Mouse (Mus musculus) CD4-positive helper T cell, adult 2 months (primary cell): ENCODE results near the gene Krt12.

ENCODE experiments used
- DNase-seq: peaks from one replicate; pipeline ENCODE4 v3.0.0-alpha.2; 2012; ENCODE audit warnings: low read depth, missing footprints, low spot score

The Krt12 gene

GRCm38 (mm10) chr11:99398084-99398483 is 24.0 kb downstream of the Krt12 start:
- no peak for DNase-seq

- no peak for DNase-seq
These were observed 25.4 kb downstream of the Krt12 start for GRCm38 (mm10) chr11:99396661-99397060.

GRCm38 (mm10) chr11:99396034-99396433 is 26.0 kb downstream of the Krt12 start:
- DNase-seq, result no peak

GRCm38 (mm10) chr11:99392492-99392891 is 29.6 kb downstream of the Krt12 start:
- DNase-seq, result no peak

GRCm38 (mm10) chr11:99391375-99391774 is 30.7 kb downstream of the Krt12 start:
- DNase-seq, result no peak

GRCm38 (mm10) chr11:99390866-99391265 is 31.2 kb downstream of the Krt12 start:
- DNase-seq, result no peak

- no peak for DNase-seq
These were observed 32.8 kb downstream of the Krt12 start, which contains the start of gene Krt10 for GRCm38 (mm10) chr11:99389264-99389663. Gene Krt10 (minus strand): TSS chr11:99389364.

- no peak for DNase-seq
These were observed 33.4 kb downstream of the Krt12 start for GRCm38 (mm10) chr11:99388661-99389060.

- DNase-seq, result peak; percentile 78
These were observed 36.0 kb downstream of the Krt12 start for GRCm38 (mm10) chr11:99385813-99386721.

GRCm38 (mm10) chr11:99379568-99379967 is 42.5 kb downstream of the Krt12 start:
- peak; percentile 67 for DNase-seq

GRCm38 (mm10) chr11:99374803-99375202 is 47.3 kb downstream of the Krt12 start, which contains the start of gene Krt28:
Gene Krt28 (minus strand): TSS chr11:99374903.
- no peak for DNase-seq

- peak; percentile 20 for DNase-seq
These were observed 52.1 kb downstream of the Krt12 start for GRCm38 (mm10) chr11:99369853-99370451.

GRCm38 (mm10) chr11:99369229-99369628 is 52.8 kb downstream of the Krt12 start:
- no peak for DNase-seq

- DNase-seq, result no peak
These were observed 55.3 kb downstream of the Krt12 start for GRCm38 (mm10) chr11:99366791-99367190.
